Mouse (Mus musculus) limb, embryonic 14.5 days (tissue): ENCODE results near the gene Rap1gap. TPM values are rescaled to one million over a fixed set of nuclear protein-coding genes. Genes with fewer than 3 reads are reported as not detected.

Experiments used
- ATAC-seq: fragments of 200-750 bp; cut with Nextera tagmentation; 2 replicates; pipeline ENCODE4 v1.8.0; 2017; ENCODE audit warnings: low read depth, moderate number of reproducible peaks, moderate TSS enrichment; ENCODE audit not compliant: low FRiP score
- DNase-seq: peaks from one replicate; pipeline ENCODE4 v3.0.0-alpha.2; 2015; ENCODE audit warnings: low spot score
- H3K27ac ChIP-seq: fragments of 300-500 bp; sonication (generic); replicated peaks from 2 replicates; pipeline ENCODE4 v1.5.1; 2014; ENCODE audit warnings: low read depth, mild to moderate bottlenecking, low read length, moderate library complexity, mixed read lengths
- H3K27me3 ChIP-seq: fragments of 300-500 bp; sonication (generic); 2 replicates; pipeline ENCODE4 v1.6.1; 2014; ENCODE audit warnings: low read length, mixed read lengths; ENCODE audit not compliant: control insufficient read depth, insufficient read depth
- H3K36me3 ChIP-seq: fragments of 300-500 bp; sonication (generic); 2 replicates; pipeline ENCODE4 v1.6.1; 2014; ENCODE audit warnings: mild to moderate bottlenecking, low read length, moderate library complexity, mixed read lengths; ENCODE audit not compliant: control insufficient read depth, insufficient read depth
- H3K4me1 ChIP-seq: fragments of 300-500 bp; sonication (generic); 2 replicates; pipeline ENCODE4 v1.6.1; 2014; ENCODE audit warnings: antibody characterized with exemption, low read length, mixed read lengths; ENCODE audit not compliant: control insufficient read depth, insufficient read depth
- H3K4me2 ChIP-seq: fragments of 300-500 bp; sonication (generic); replicated peaks from 2 replicates; pipeline ENCODE4 v1.6.1; 2014; ENCODE audit warnings: low read depth, mild to moderate bottlenecking, low read length, moderate library complexity; ENCODE audit not compliant: severe bottlenecking
- H3K4me3 ChIP-seq: fragments of 300-500 bp; sonication (generic); replicated peaks from 2 replicates; pipeline ENCODE4 v1.5.1; 2014; ENCODE audit warnings: low read length
- H3K9ac ChIP-seq: fragments of 300-500 bp; sonication (generic); 2 replicates; pipeline ENCODE4 v1.6.1; 2014; ENCODE audit warnings: mild to moderate bottlenecking, low read depth, low read length, moderate library complexity; ENCODE audit not compliant: severe bottlenecking
- H3K9me3 ChIP-seq: fragments of 300-500 bp; sonication (generic); 2 replicates; pipeline ENCODE4 v1.6.1; 2016; ENCODE audit warnings: low read length; ENCODE audit not compliant: control insufficient read depth
- POLR2A ChIP-seq: fragments of 200-500 bp; IDR thresholded peaks from 2 replicates; pipeline ENCODE4 v1.8.0; 2012; ENCODE audit warnings: inconsistent platforms, mild to moderate bottlenecking, moderate library complexity, borderline replicate concordance; ENCODE audit not compliant: insufficient read depth, insufficient read length; ENCODE audit errors: extremely low read depth
- WGBS: fragments of 180-500 bp; shearing (Covaris S2); extraction: QIAGEN DNeasy Blood & Tissue Kit; methylation state at CpG from one replicate; pipeline ENCODE4 v1.1.7; 2014; 5-methylcytosine and 5-hydroxymethylcytosine counted together
- polyA plus RNA-seq, 2 experiments: library from polyadenylated mRNA; depleted of rRNA in 1 of 2; stranded (reverse) in 1 of 2; unstranded in 1 of 2; fragments of >200 nt; fragmentation: Nextera tagmentation in 1 of 2; extraction: Ambion mirVana in 1 of 2; gene quantifications; 2 replicates each; pipeline versions ENCODE4 v1.2.1 to v1.2.3; 2012 to 2014

Gene Rap1gap
- polyA plus RNA-seq, 2 experiments: 11.9 to 35.2 TPM

DNA sequence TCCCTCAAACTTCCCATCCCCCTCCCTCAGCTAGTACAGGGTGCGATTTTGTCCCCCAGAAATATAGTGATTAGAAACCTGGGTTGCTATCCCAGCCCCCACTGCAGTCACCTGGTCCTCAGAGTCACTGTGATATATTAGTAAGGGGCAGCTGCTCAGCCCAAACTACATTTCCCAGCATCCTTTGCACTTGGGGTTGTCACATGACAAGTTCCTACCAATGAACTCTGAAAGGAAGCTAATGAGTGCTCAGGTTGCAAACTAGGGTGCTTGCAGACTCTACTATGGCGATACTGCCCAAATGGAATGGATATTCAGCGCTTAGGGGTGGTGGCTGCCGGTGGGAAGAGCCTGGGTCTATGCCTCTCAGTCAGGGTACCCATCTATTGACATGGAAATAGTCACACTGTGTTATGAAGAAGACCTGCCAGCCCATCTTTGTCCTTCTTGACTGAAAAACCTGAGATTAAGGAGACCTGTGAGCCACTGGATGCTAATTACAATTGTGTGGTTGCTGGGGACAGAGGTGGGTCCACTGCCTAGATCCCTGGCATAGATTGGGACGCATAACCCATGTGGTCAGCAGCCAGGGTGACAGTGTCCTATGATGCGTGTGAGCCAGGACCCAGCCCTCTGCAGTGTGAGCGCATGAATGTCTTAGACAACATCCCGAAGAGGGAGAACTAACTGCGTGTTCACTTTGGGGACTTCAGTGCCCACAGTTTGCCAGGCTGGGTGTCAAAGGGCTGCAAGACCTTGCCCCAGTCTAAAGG is 74.8 kb downstream of the Rap1gap start:
- ATAC-seq: peak; percentile 73; the same call in 1 of the 2 replicates
- Histone ChIP-seq H3K4me3 (no peak overlapping the region), H3K4me2 (peak overlapping the region; percentile 35; the same call in 1 of the 2 replicates), H3K4me1 (peaks cover 7% of the 10 kb centered on the region), H3K9me3 (no peaks in the 10 kb centered on the region), H3K27me3 (no peaks in the 10 kb centered on the region), H3K9ac (no peak overlapping the region), H3K36me3 (no peaks in the 10 kb centered on the region), H3K27ac (no peak overlapping the region)
- WGBS: 53% methylated on average over 9 of the region's 9 CpGs
- DNase-seq: peak; percentile 74
- no peak for TF ChIP-seq POLR2A

DNA sequence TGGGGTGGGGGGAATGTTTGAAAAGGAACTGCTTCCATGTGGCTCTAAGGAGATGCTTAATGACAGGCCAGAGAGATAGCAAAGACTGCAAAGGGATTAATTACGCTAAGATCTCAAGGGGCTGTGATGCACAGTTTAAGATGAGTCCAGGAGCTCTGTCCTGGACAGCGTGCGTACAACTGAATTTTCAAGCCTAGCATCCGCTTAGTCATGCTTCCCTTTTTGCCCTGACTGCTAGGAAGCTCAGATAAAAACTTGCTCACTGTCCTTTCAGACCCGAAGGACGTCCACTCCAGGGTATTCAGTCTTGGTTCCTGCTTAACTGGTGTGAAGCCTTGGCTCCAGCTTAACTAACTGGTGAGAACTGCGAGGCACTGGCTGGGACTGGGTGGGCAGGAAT is 75.8 kb downstream of the Rap1gap start:
- no peak overlapping the region for H3K9ac ChIP-seq
- H3K27ac ChIP-seq: no peak overlapping the region
- H3K9me3 ChIP-seq: no peaks in the 10 kb centered on the region
- 79% methylated on average over 7 of the region's 7 CpGs for WGBS
- no peaks in the 10 kb centered on the region for H3K27me3 ChIP-seq
- DNase-seq (no peak), ATAC-seq (no peak)
- H3K4me1 ChIP-seq: peaks cover 7% of the 10 kb centered on the region
- TF ChIP-seq POLR2A: no peak
- no peaks in the 10 kb centered on the region for H3K36me3 ChIP-seq
- H3K4me2 ChIP-seq: no peak overlapping the region
- no peak overlapping the region for H3K4me3 ChIP-seq

DNA sequence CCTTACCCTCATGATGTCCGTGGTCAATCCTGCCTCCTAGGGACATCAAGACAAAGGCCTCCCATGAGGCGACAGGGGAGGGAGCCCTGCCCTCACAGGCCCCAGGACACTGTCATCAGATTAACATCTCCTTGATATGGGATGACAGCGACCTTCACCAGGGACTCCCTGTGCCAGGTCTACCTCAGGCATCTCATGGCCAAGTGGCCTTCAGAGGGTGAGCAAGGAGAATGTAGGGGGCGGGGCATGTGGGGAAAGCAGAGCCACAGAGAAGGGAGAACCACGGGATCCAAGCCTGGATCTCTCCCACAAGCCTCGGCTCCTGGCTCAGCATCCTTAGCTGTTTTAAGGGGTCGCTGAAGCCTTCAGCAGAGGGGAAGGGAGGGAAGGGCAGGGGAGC is 79.3 kb downstream of the Rap1gap start:
- ATAC-seq (no peak), DNase-seq (no peak)
- no peak overlapping the region for H3K4me3 ChIP-seq
- H3K4me1 ChIP-seq: peaks cover 1% of the 10 kb centered on the region
- no peaks in the 10 kb centered on the region for H3K27me3 ChIP-seq
- no peaks in the 10 kb centered on the region for H3K36me3 ChIP-seq
- H3K4me2 ChIP-seq: no peak overlapping the region
- H3K9ac ChIP-seq: no peak overlapping the region
- no peak overlapping the region for H3K27ac ChIP-seq
- WGBS: 69% methylated on average over 7 of the region's 7 CpGs
- TF ChIP-seq POLR2A: no peak
- H3K9me3 ChIP-seq: no peaks in the 10 kb centered on the region

DNA sequence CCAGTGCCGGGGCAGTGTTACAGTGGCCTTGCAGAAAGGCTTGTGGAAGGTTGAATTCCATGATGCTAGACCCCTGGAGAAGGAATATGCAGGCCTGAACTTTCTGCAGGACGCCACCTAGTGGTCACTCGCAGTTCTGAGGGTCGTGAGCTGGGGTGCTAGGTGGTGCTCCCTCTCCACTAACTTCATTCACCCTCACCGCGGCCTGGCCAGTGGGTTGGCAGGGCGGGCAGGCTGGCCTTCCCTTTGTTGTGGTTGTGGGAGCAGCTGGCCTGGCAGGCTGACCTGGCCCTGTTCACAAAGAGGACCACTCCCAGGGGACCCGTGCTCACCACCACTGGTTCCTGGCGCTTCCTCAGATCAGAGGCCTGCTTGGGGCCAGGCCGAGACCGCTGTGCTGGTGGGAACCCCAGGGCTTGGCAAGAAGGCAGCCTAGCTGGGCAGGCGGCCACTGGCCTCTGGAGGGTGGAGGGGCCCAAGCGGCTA is 80.0 kb downstream of the Rap1gap start:
- ATAC-seq: no peak
- no peak overlapping the region for H3K27ac ChIP-seq
- H3K9me3 ChIP-seq: no peaks in the 10 kb centered on the region
- no peak overlapping the region for H3K9ac ChIP-seq
- no peaks in the 10 kb centered on the region for H3K27me3 ChIP-seq
- no peak overlapping the region for H3K4me3 ChIP-seq
- no peak overlapping the region for H3K4me2 ChIP-seq
- 68% methylated on average over 13 of the region's 13 CpGs for WGBS
- peaks cover 5% of the 10 kb centered on the region for H3K4me1 ChIP-seq
- no peaks in the 10 kb centered on the region for H3K36me3 ChIP-seq
- DNase-seq: no peak
- TF ChIP-seq POLR2A: no peak

DNA sequence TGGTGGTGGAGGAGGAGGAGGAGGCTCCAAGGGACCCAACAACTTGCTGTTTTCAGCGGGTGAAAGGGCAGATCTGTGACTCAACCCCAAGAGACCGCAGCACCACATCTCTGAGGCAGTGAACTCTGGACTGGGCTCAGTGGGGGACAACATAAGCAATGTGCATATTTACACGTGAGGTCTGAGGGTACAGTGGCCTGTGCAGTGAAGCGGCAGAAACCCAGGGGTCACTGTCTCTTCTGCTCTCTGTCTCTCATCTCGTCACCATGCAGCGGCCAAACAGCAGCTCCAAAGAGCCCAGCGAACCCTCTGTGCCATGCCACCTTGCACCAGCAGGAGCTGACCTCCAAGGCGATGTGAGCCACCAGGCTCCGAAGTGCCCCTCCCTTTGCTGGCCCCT is 82.6 kb downstream of the Rap1gap start:
- ATAC-seq: no peak
- Histone ChIP-seq H3K9ac (no peak overlapping the region), H3K4me3 (no peak overlapping the region), H3K4me2 (no peak overlapping the region), H3K27me3 (no peaks in the 10 kb centered on the region), H3K27ac (no peak overlapping the region), H3K9me3 (no peaks in the 10 kb centered on the region), H3K4me1 (peaks cover 12% of the 10 kb centered on the region), H3K36me3 (no peaks in the 10 kb centered on the region)
- 85% methylated on average over 9 of the region's 9 CpGs for WGBS
- DNase-seq: no peak
- TF ChIP-seq POLR2A: no peak
